Mouse (Mus musculus): ENCODE measurements around the gene Prkaa2. TPM values are rescaled to one million over a fixed set of nuclear protein-coding genes. Genes with fewer than 3 reads are reported as not detected.

Gene Prkaa2
- polyA plus RNA-seq, 1 experiment, result 0.20 TPM

DNA sequence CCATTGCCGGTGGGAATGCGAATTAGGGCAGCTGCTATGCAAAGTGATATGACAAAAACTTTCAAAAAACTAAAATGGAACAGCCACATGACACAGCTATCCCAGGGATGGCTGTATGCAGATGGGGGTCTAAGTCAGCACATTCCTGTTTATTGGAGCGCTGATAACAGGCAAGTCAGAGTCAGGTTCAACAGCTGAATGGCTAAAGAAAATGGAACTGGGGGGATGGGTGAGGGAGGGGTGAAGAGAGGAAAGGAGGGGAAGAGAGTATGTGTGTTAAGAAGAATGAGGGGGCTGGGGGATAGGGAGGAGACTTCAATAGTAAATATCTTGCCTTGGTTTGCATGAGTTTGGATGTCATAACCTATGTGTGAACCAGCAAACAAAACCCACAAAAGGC lies 117.4 kb downstream of the Prkaa2 start:
- H3K79me2 ChIP-seq (ENCODE audit: control insufficient read depth, insufficient read depth), result no peaks in the 10 kb centered on the region
- no peak for TF ChIP-seq USF1 (IDR thresholded peaks at IDR 0.05; ENCODE audit: low read depth)
- TF ChIP-seq FOSL1 (IDR thresholded peaks at IDR 0.05; ENCODE audit: insufficient read depth, low read length, poor library complexity, severe bottlenecking), result no peak
- TF ChIP-seq MAX (IDR thresholded peaks at IDR 0.05), result no peak
- TF ChIP-seq CTCF (IDR thresholded peaks at IDR 0.05; ENCODE audit: control insufficient read depth, insufficient read depth, insufficient read length), result no peak
- no peak for TF ChIP-seq MYOG (IDR thresholded peaks at IDR 0.05; ENCODE audit: control insufficient read depth, extremely low read depth, insufficient read length)
- TF ChIP-seq MYOD1 (IDR thresholded peaks at IDR 0.05; ENCODE audit: control insufficient read depth, insufficient read length, low read depth), result no peak

DNA sequence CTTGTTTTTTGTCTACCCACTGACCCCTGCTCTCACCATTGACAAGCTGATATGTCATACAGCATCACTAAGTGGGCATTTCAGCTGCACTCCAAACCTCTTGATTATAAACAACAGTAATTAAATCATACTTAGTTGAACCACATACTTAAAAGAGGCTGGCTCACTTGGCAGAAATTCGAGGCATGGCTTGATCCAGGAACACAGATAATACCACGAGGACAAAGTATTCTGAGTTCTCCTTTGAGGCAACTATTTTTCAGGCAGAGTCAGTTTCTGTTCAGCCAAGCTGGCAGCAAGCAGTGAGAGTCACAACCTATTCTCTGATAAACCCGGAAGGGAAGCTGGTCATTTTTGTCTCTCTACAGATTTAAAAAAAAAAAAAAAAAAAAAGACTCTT lies 119.0 kb downstream of the Prkaa2 start:
- no peaks in the 10 kb centered on the region for H3K27me3 ChIP-seq (ENCODE audit: control insufficient read depth, insufficient read depth, insufficient read length)
- H3K4me3 ChIP-seq (ENCODE audit: insufficient read depth, poor library complexity, severe bottlenecking), result no peak overlapping the region
- H3K79me3 ChIP-seq (ENCODE audit: low read depth), result no peaks in the 10 kb centered on the region
- no peaks in the 10 kb centered on the region for H3K79me2 ChIP-seq (ENCODE audit: control insufficient read depth, insufficient read depth)
- no peaks in the 10 kb centered on the region for H3K36me3 ChIP-seq (ENCODE audit: control insufficient read depth, insufficient read depth)
- TF ChIP-seq FOSL1 (IDR thresholded peaks at IDR 0.05; ENCODE audit: insufficient read depth, low read length, poor library complexity, severe bottlenecking), result no peak
- TF ChIP-seq USF1 (IDR thresholded peaks at IDR 0.05; ENCODE audit: low read depth), result no peak
- no peak for TF ChIP-seq MAX (IDR thresholded peaks at IDR 0.05)
- TF ChIP-seq MYOG (IDR thresholded peaks at IDR 0.05; ENCODE audit: control insufficient read depth, extremely low read depth, insufficient read length), result no peak
- TF ChIP-seq CTCF (IDR thresholded peaks at IDR 0.05; ENCODE audit: control insufficient read depth, insufficient read depth, insufficient read length), result no peak
- no peak overlapping the region for H3ac ChIP-seq (ENCODE audit: control insufficient read depth, insufficient read length, low read depth)

More for the DNA sequence above, 117.4 kb downstream of the Prkaa2 start:
- H3K36me3 ChIP-seq (ENCODE audit: control insufficient read depth, insufficient read depth), result no peaks in the 10 kb centered on the region
- H3K4me3 ChIP-seq (ENCODE audit: insufficient read depth, poor library complexity, severe bottlenecking), result no peak overlapping the region
- H3K27me3 ChIP-seq (ENCODE audit: control insufficient read depth, insufficient read depth, insufficient read length), result no peaks in the 10 kb centered on the region
- H3K79me3 ChIP-seq (ENCODE audit: low read depth), result no peaks in the 10 kb centered on the region
- no peak overlapping the region for H3ac ChIP-seq (ENCODE audit: control insufficient read depth, insufficient read length, low read depth)

DNA sequence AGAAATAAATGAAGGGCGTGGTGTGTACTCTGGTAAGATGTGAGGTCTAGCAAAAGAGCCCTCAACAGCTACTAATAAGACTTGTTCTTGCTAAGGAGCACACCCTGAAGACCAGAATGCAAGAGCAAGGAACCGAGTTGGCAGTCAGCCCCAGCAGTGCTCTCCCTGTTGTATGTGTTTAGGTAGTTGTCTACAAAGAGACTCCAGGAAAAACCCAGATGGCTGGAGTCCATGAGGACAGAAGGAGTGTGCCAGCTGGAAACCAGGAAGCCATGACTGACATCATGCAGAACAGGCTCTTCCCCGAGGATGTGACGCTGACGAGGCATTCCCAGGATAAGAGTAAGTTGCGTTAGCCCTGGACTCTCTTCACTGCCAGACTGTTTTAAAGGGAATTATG lies 119.7 kb downstream of the Prkaa2 start:
- Histone ChIP-seq H3K27me3 (ENCODE audit: control insufficient read depth, insufficient read depth, insufficient read length) (no peaks in the 10 kb centered on the region), H3K4me3 (ENCODE audit: insufficient read depth, poor library complexity, severe bottlenecking) (no peak overlapping the region), H3K79me2 (ENCODE audit: control insufficient read depth, insufficient read depth) (no peaks in the 10 kb centered on the region), H3K79me3 (ENCODE audit: low read depth) (no peaks in the 10 kb centered on the region), H3K36me3 (ENCODE audit: control insufficient read depth, insufficient read depth) (no peaks in the 10 kb centered on the region), H3ac (ENCODE audit: control insufficient read depth, insufficient read length, low read depth) (no peak overlapping the region)
- TF ChIP-seq FOSL1 (IDR thresholded peaks at IDR 0.05; ENCODE audit: insufficient read depth, low read length, poor library complexity, severe bottlenecking) (no peak), MYOG (IDR thresholded peaks at IDR 0.05; ENCODE audit: control insufficient read depth, extremely low read depth, insufficient read length) (no peak), USF1 (IDR thresholded peaks at IDR 0.05; ENCODE audit: low read depth) (no peak)

DNA sequence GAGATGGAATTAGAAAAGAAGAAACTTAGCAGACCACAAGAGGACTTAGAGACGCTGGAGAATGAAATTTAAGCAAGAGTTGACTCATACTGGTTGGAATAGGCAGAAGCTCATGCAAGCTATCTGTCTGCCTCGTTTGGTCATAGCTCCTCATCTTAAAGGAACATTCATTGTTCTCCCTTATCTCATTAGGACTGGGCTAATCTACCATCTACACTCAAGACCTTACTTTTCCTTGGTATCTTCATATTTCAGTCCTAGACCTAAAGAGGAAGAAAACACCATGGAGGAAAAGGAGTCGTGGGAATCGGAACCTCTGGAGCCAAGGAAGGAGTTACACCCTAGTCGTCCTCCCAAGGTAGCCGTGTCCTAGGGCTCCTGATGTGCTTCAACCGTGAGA lies 121.0 kb downstream of the Prkaa2 start:
- H3ac ChIP-seq (ENCODE audit: control insufficient read depth, insufficient read length, low read depth), result no peak overlapping the region
- no peaks in the 10 kb centered on the region for H3K27me3 ChIP-seq (ENCODE audit: control insufficient read depth, insufficient read depth, insufficient read length)
- no peak for TF ChIP-seq MYOG (IDR thresholded peaks at IDR 0.05; ENCODE audit: control insufficient read depth, extremely low read depth, insufficient read length)
- no peak for TF ChIP-seq CTCF (IDR thresholded peaks at IDR 0.05; ENCODE audit: control insufficient read depth, insufficient read depth, insufficient read length)
- TF ChIP-seq USF1 (IDR thresholded peaks at IDR 0.05; ENCODE audit: low read depth), result no peak
- no peak for TF ChIP-seq MAX (IDR thresholded peaks at IDR 0.05)
- no peak for TF ChIP-seq FOSL1 (IDR thresholded peaks at IDR 0.05; ENCODE audit: insufficient read depth, low read length, poor library complexity, severe bottlenecking)
- TF ChIP-seq MYOD1 (IDR thresholded peaks at IDR 0.05; ENCODE audit: control insufficient read depth, insufficient read length, low read depth), result no peak
- no peak for TF ChIP-seq CEBPB (IDR thresholded peaks at IDR 0.05; ENCODE audit: low read depth)
- no peaks in the 10 kb centered on the region for H3K79me3 ChIP-seq (ENCODE audit: low read depth)
- H3K79me2 ChIP-seq (ENCODE audit: control insufficient read depth, insufficient read depth), result no peaks in the 10 kb centered on the region
- H3K36me3 ChIP-seq (ENCODE audit: control insufficient read depth, insufficient read depth), result no peaks in the 10 kb centered on the region
- H3K4me3 ChIP-seq (ENCODE audit: insufficient read depth, poor library complexity, severe bottlenecking), result no peak overlapping the region

DNA sequence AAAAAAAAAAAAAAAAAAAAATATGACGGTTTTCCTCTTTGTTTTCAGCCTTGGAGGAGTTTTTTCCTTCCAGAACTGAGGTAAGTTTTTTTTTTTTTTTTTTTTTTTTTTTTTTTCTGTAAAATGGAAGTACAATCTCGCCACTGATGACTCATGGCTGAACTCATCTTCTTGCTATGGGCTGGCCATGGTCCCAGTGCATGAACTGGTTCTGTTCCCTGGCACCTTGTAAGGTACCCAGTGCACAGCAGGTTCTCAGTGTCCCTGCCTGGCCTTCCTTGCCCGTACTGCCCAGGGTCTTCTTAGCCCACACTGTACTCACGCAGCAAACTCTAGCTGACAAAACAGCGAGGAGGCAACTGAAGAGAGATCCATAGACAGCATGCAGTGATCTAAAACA lies 121.6 kb downstream of the Prkaa2 start:
- no peaks in the 10 kb centered on the region for H3K36me3 ChIP-seq (ENCODE audit: control insufficient read depth, insufficient read depth)
- H3K4me3 ChIP-seq (ENCODE audit: insufficient read depth, poor library complexity, severe bottlenecking), result no peak overlapping the region
- peak; percentile 18 for TF ChIP-seq FOSL1 (IDR thresholded peaks at IDR 0.05; ENCODE audit: insufficient read depth, low read length, poor library complexity, severe bottlenecking)
- no peak for TF ChIP-seq MAX (IDR thresholded peaks at IDR 0.05)
- no peaks in the 10 kb centered on the region for H3K27me3 ChIP-seq (ENCODE audit: control insufficient read depth, insufficient read depth, insufficient read length)
- no peaks in the 10 kb centered on the region for H3K79me2 ChIP-seq (ENCODE audit: control insufficient read depth, insufficient read depth)
- H3K79me3 ChIP-seq (ENCODE audit: low read depth), result no peaks in the 10 kb centered on the region
- H3ac ChIP-seq (ENCODE audit: control insufficient read depth, insufficient read length, low read depth), result no peak overlapping the region

DNA sequence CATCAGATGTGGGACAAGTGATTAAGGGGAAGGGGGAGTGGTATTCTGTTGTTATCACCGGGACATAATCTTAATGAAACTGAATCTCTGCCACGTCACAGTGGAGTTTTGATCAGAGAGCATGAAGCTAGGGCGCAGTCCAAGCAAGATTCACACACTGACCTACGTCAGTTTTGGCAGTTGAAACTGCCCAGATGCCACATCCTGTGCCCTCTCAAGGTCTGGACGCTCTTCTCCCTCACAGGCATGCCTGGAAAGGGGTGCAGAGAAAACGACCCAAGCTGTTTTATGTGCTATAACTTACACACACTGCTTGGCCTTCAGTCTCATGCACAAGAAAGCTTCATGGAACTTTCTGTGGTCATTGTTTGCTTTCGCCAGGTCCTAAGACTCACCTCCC lies 122.1 kb downstream of the Prkaa2 start:
- Histone ChIP-seq H3K4me3 (ENCODE audit: insufficient read depth, poor library complexity, severe bottlenecking) (no peak overlapping the region), H3K79me3 (ENCODE audit: low read depth) (no peaks in the 10 kb centered on the region), H3ac (ENCODE audit: control insufficient read depth, insufficient read length, low read depth) (no peak overlapping the region), H3K79me2 (ENCODE audit: control insufficient read depth, insufficient read depth) (no peaks in the 10 kb centered on the region), H3K36me3 (ENCODE audit: control insufficient read depth, insufficient read depth) (no peaks in the 10 kb centered on the region), H3K27me3 (ENCODE audit: control insufficient read depth, insufficient read depth, insufficient read length) (no peaks in the 10 kb centered on the region)
- TF ChIP-seq USF1 (IDR thresholded peaks at IDR 0.05; ENCODE audit: low read depth), result no peak
- no peak for TF ChIP-seq FOSL1 (IDR thresholded peaks at IDR 0.05; ENCODE audit: insufficient read depth, low read length, poor library complexity, severe bottlenecking)
- no peak for TF ChIP-seq CTCF (IDR thresholded peaks at IDR 0.05; ENCODE audit: control insufficient read depth, insufficient read depth, insufficient read length)

Measured in C2C12 (cell line).